Mouse (Mus musculus): ENCODE data around the gene Tjp1.

- peak; percentile 41; the same call in 1 of the 2 replicates for TF ChIP-seq CTCF (IDR thresholded peaks at IDR 0.05; ENCODE audit: low read depth, low read length)
- TF ChIP-seq POLR2A (IDR thresholded peaks at IDR 0.05; ENCODE audit: extremely low read depth, insufficient read depth, low read length) = no peak
Observed at GRCm38 (mm10) chr7:65319047-65319725, 208.4 kb downstream of the Tjp1 start.

Measured in liver, adult 2 months (tissue).